Mouse (Mus musculus): ENCODE results near the gene Tpd52l2.

Tpd52l2 gene

DNA sequence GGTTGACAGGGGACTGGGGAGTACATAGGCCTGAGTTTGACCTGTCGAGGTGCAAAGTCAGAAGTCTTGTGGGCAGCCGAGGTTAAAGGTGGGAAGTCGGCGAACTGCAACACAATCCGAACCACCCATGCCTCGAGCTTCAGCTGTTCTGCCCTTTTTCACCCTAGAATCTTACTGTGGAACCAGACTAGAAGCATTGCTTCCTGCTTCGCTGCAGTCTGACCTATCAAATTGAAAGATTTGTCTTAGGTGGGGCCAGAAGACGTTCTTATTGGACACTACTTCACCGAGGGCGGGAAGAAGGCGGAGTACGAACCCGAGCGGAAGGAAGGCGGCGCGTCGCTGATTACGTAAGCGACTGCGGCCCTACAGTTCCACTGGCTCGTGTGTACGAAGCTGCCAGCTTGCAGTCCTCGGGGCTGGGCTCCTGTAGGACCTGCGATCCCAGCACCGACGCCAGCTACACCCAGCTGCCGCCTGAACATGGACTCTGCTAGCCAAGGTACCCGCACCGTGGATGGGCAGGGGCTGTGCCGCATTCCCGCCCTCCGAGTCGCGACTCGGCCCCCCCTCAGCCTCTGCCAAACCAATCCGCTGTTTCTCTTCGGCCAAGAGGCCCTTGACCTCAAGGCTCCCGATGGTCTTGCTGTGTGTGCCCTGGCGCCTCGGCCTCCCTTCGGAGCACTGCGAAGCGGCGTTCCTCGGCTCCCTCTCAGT is at the start of gene Tpd52l2:
Tpd52l2 (plus strand) TSS at position 312 of the 717 bp plus-strand sequence.
- DNase-seq = peak; percentile 89

GRCm38 (mm10) chr2:181452181-181452580 is 44.8 kb upstream of the Tpd52l2 start:
- DNase-seq = peak; percentile 52

DNA sequence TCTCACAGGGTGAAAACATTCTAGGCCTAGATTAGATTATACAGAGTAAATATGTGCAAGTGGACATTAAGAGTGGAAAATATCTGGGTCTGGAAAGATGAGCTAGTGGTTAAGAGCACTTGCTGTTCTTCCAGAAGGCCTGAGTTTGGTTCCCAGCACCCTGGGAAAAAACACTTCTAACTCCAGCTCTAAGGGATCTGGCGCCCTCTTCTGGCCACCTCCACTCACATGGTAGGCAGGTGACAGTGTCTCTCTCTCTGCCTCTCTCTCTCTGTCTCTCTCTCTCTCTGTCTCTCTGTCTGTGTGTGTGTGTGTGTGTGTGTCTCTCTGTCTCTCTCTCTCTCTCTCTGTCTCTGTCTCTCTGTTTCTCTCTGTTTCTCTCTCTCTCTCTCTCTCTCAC is 43.7 kb upstream of the Tpd52l2 start:
- no peak for DNase-seq

DNA sequence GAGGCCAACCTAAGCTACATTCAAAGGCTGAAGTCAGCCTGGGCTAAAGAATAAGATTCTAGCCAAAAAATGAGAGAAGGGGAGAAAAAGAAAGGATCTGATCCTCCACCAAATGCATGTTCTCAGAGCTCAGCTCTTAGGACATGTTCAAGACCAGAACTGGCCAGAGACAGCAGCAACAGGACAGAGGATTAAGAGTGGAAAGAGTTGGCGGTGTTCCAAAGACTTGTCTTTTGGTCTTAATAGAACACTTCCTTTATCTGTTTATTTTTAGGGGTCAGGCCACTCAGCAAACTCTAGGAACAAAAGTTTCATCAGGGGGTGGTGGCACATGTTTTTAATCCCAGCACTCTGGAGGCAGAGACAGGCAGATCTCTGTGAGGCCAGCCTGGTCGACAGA is 41.0 kb upstream of the Tpd52l2 start:
- DNase-seq = peak; percentile 30

GRCm38 (mm10) chr2:181457831-181458230 is 39.1 kb upstream of the Tpd52l2 start:
- DNase-seq = no peak

DNA sequence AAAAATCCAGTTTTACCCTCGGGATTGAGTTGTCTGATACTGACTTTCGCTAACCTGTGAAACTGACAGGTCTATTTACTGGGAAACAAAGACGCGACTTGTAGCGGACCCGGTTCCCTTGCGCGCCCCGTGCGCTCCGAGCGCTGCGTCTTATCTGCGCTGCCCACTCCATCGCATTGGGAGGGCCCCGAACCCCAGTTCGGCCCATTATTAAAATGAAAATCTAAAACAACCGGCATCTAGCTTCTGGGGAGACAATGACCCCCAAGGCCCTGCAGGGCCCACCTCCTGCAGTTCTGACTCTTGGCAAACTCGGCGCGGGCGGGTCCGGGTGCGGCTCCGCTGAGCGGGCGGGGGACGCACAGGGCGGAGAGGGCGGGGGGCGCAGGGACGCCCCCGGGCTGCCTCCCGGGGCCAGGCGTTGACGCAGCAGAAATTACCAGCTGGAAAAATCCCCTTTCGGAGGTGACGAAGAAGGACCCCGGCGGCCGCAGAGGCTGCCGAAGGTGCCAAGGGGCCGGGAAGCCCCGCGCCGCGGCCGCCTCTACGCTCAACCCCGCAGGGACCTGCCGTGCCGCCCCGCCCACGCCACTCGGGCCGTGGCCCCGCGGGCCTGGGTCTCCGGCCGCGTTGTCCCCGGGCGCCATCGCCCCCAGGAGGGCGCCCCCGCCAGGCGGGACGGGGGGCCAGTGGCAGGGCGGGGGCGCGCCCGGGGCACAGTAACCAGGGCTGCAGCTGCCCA is 38.4 kb upstream of the Tpd52l2 start:
- DNase-seq = peak; percentile 59

DNA sequence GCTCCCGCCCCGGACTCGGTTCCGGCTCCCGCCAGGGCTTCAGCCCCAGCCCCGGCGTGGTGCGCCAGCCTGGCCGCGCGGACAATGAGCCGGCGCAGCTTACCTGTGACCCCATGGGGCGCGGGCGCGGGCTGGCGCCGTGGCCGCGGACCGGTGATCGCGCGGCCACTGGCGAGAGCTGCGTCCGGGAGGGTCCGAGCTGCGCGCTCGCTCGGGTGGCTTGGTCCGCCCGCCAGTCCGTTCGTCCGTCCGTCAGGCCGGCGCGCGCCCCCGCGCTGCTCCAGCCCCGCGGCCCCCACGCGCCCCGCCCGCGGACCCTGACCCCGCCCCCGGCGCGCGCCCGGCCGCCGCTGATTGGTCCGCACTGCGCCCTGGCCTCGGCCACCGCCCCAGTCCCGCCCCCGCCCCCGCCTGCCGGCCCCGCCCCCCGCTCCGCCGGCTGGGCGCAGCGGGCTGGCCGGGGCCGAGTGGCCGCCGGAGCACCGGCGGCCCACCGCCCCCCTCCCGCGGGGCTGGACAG is 37.7 kb upstream of the Tpd52l2 start, which contains the start of gene Zbtb46:
Zbtb46 (minus strand) TSS at position 274 of the 520 bp plus-strand sequence.
- DNase-seq = peak; percentile 86

DNA sequence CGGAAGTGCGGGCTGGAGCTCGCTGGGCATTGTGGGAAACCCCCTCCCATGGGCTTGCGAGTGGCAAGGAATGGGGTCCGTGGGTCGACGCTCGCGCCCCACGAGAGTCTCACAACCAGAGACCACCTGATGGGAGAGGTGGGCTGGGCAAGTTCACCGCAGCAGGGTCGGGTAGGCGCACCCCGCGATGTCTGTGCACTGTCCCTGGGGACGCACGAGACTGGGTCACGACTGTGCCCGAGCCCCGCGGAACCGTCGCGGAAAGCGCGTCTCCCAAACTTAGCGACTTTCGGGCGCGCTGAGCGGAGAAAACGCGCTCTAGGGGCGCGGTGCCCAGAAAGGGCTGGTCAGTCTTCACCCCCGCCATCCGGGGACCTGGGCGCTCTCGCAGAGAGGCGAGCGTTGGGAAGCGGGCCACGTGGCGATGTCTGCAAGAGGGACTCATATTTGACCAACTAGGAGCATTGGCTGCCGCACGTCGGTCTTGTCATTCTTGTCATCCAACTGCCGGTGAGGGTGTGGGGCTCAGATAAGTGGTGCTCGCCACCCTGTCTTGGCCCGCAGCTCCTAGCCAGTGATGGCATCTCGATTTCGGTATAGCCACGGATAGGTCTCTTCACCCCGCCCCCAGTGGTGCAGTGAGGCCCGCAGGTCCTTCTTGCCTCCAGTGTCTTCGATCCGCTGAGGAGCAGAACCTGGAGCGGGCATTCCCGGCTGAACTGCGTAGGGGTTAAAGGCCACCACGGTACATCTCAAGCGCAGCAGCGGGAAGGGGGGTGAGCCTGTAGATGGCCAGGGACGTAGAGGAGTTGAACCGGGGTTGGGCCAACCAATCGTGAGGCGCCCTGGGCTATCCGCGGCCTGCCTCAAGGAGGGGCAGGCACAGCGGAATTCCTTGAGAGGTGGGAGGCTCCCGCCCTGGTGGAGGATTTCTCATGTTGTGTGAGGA is 37.0 kb upstream of the Tpd52l2 start:
- peak; percentile 73 for DNase-seq

- DNase-seq = no peak
Measured at GRCm38 (mm10) chr2:181461536-181462100, 35.3 kb upstream of the Tpd52l2 start.

- no peak for DNase-seq
Measured at GRCm38 (mm10) chr2:181462604-181463003, 34.3 kb upstream of the Tpd52l2 start.

- peak; percentile 95 for DNase-seq
Measured at GRCm38 (mm10) chr2:181463008-181463738, 33.8 kb upstream of the Tpd52l2 start.

DNA sequence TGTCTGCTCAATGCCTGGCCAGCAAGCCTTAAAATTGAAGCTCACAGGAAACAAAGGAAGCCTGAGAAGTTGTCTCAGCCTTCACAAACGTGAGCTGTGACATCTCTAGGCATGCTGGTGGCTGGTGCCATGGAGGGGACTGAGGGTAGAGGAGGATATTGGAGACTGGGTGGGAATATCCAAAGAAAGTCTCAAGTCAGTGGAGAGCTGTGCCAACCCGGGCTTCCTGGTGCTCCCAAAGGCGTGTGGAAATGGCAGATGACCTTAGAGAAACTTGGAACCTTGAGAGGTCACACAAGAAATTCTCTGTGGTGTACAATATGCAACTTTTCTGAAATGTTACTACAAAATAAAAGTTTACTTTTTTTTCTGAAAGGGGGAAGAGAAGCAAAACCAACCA is 31.5 kb upstream of the Tpd52l2 start:
- no peak for DNase-seq

GRCm38 (mm10) chr2:181470285-181470684 is 26.7 kb upstream of the Tpd52l2 start:
- DNase-seq = no peak

GRCm38 (mm10) chr2:181471246-181471645 is 25.7 kb upstream of the Tpd52l2 start:
- no peak for DNase-seq

GRCm38 (mm10) chr2:181472256-181472827 is 24.6 kb upstream of the Tpd52l2 start:
- no peak for DNase-seq

GRCm38 (mm10) chr2:181483120-181483519 is 13.8 kb upstream of the Tpd52l2 start:
- no peak for DNase-seq

DNA sequence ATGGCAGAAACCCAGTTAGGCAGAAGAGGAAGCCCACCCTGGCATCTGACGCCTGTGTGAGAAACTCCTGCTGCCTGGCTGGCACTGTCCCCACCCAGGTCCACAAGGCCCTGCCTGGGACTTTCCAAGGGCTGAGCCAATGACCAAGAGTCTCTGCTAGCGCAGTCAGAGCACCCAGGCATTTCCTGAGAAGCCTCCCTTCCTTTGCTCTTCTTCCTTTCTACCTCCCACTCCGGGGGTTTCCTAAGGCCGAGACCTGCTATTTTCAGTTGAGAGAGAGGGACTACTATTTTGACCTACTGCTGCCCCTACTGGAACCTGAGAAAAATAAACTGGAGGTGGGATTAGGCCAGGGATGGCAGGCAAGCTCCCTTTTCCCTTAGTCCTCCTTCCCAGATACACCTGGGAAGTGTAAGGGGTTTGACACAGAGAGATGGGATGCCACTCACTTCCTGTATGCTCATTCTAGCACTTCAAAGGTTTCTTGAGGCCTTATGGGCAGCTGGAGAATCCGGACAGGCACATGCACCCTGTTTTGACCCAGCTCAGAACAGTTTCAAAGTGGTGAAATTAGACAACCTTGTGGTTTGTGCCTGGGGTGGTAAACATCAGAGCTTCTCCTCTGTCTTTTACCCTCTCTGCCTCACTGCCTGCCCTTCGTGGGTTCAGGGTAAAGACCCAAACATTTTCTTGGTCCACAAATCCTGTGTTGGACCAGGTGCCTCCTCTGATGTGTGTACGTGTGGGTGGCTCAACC is 13.2 kb upstream of the Tpd52l2 start:
- peak; percentile 59 for DNase-seq

DNA sequence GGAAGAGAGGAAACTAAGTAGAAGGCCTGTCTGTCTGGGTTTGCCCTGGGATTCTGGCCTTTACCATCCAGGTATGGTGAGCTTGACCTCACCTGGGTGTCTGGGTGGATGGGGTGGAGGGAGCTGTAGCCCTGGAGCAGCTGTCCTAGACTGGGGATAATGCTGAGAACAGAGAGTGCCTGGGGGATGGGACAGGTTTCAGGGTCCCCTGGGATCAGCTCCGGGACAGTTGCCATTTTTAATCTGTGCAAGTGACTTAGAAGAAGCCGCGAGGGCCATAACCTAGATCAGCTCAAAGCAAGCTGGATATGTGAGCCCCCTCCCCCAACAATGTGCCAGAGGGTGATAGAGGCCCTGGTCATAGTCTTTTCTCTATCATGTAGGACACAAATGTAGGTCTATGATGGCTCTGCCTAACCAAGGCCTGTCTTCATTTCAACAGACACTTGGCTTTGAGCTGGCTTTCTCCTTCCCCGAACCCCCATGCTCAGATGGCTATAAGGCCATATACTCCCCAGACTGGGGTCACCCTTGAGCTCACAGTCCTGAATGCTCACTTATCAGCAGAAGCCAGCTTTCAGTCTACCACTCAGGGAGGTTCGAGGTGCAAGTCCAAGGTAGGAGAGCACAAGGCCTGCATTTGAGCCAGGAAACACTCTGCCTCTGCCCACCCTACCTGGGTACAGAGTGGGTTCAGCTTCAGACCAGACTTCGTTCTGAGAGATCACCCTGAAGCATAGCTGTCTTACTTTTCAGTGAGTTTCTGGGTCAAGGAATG is 12.3 kb upstream of the Tpd52l2 start:
- DNase-seq = no peak

GRCm38 (mm10) chr2:181485741-181486140 is 11.2 kb upstream of the Tpd52l2 start:
- no peak for DNase-seq
